Mouse (Mus musculus): ENCODE results near the gene Il17rc. TPM values are rescaled to one million over a fixed set of nuclear protein-coding genes. Genes with fewer than 3 reads are reported as not detected.

Il17rc gene
- total and polyA plus RNA-seq, 2 experiments from 2014 or later: 5.2 to 9.0 TPM

DNA sequence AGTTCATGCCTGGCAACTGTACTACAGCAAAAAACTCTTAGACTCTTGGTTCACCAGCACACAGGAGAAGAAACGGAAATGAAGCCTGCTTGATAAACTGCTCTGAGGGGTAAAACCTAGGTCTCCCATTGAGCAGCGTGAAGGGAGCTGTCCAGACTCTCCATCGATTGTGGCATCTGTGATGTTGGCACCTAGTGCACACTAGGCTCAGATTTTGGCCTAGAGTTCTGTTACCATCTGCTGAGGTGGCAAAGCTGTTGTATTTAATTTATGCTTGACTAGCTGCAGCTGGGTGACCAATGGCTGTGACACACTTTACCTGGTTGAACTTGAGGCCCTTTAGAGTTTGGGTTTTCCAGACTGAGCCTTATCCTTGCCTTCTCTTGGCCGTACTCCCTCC is 23.6 kb upstream of the Il17rc start:
- 72% methylated on average over 4 of the region's 4 CpGs for WGBS
- Histone ChIP-seq H3K27ac (no peak overlapping the region), H3K9ac (replicated peaks; ENCODE audit: low read length) (no peak overlapping the region), H3K4me3 (ENCODE audit: low read length) (no peak overlapping the region), H3K9me3 (ENCODE audit: low read length) (no peaks in the 10 kb centered on the region), H3K4me1 (ENCODE audit: insufficient read depth, low read length) (0 out of 2 replicates have a peak, but pooled peaks cover 3% of the 10 kb centered on the region), H3K4me2 (ENCODE audit: low read depth, low read length) (no peak overlapping the region), H3K27me3 (ENCODE audit: insufficient read depth, low read length) (no peaks in the 10 kb centered on the region), H3K36me3 (ENCODE audit: insufficient read depth, low read length) (peaks cover 10% of the 10 kb centered on the region; the same call in 1 of the 2 replicates)
- ATAC-seq (0 out of 2 replicates have a peak, but pooled peaks have one; percentile 44), DNase-seq (ENCODE audit: low spot score) (peak; percentile 75)
- no peak for TF ChIP-seq CTCF (IDR thresholded peaks at IDR 0.05; ENCODE audit: low read depth)

DNA sequence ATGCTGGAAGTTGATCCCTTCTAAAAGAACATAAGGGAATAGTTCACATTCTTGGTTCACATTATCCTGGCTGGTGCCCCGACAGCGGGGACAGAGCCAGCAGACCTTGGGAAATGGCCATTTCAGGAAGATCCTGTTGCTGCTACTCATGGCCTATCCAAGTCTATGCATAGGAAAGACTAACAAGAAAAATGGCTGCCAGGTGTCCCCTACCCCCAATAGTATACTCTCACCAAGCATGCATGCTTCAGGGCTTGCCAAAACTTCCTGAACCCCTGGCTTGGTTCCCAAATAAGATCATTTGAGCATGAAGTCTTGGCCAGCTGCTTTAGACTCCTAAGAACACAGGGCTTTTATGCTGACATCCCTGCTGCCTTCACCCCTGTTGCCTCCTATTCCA is 19.4 kb upstream of the Il17rc start:
- H3K9me3 ChIP-seq (ENCODE audit: low read length): no peaks in the 10 kb centered on the region
- H3K9ac ChIP-seq (replicated peaks; ENCODE audit: low read length): 0 out of 2 replicates have a peak overlapping the region, but pooled peaks have one; percentile 0
- H3K27me3 ChIP-seq (ENCODE audit: insufficient read depth, low read length): no peaks in the 10 kb centered on the region
- TF ChIP-seq CTCF (IDR thresholded peaks at IDR 0.05; ENCODE audit: low read depth): no peak
- no peak overlapping the region for H3K4me2 ChIP-seq (ENCODE audit: low read depth, low read length)
- H3K36me3 ChIP-seq (ENCODE audit: insufficient read depth, low read length): peaks cover 9% of the 10 kb centered on the region; the same call in 1 of the 2 replicates
- ATAC-seq: no peak
- WGBS: 52% methylated on average over 2 of the region's 2 CpGs
- no peaks in the 10 kb centered on the region for H3K4me1 ChIP-seq (ENCODE audit: insufficient read depth, low read length)
- DNase-seq (ENCODE audit: low spot score): peak; percentile 76
- no peak overlapping the region for H3K4me3 ChIP-seq (ENCODE audit: low read length)
- H3K27ac ChIP-seq: no peak overlapping the region

DNA sequence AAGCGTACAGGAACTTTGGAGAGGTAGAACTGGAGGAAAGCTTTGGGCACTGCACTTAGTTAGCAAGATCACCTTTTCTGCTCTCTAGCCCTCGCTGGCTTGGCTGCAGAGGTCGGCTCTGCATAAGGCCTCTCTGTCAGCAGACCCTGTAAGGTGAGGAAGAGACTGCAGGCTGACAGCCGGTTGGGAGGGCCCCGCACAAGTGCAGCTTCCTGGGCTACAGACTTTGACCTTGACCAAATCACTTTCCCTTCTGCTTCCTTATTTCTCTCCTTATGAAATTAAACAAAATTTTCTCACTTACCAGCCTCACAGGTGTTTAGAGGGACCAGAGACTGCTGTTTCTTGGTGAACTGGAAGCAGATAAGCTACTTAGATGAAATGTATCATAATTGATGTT is 16.2 kb upstream of the Il17rc start:
- WGBS: 74% methylated on average over 5 of the region's 5 CpGs
- Histone ChIP-seq H3K4me3 (ENCODE audit: low read length) (no peak overlapping the region), H3K27me3 (ENCODE audit: insufficient read depth, low read length) (0 out of 2 replicates have a peak, but pooled peaks cover 3% of the 10 kb centered on the region), H3K36me3 (ENCODE audit: insufficient read depth, low read length) (no peaks in the 10 kb centered on the region), H3K9me3 (ENCODE audit: low read length) (no peaks in the 10 kb centered on the region), H3K9ac (replicated peaks; ENCODE audit: low read length) (no peak overlapping the region), H3K27ac (no peak overlapping the region), H3K4me2 (ENCODE audit: low read depth, low read length) (no peak overlapping the region), H3K4me1 (ENCODE audit: insufficient read depth, low read length) (no peaks in the 10 kb centered on the region)
- no peak for ATAC-seq
- TF ChIP-seq CTCF (IDR thresholded peaks at IDR 0.05; ENCODE audit: low read depth): no peak
- no peak for DNase-seq (ENCODE audit: low spot score)

DNA sequence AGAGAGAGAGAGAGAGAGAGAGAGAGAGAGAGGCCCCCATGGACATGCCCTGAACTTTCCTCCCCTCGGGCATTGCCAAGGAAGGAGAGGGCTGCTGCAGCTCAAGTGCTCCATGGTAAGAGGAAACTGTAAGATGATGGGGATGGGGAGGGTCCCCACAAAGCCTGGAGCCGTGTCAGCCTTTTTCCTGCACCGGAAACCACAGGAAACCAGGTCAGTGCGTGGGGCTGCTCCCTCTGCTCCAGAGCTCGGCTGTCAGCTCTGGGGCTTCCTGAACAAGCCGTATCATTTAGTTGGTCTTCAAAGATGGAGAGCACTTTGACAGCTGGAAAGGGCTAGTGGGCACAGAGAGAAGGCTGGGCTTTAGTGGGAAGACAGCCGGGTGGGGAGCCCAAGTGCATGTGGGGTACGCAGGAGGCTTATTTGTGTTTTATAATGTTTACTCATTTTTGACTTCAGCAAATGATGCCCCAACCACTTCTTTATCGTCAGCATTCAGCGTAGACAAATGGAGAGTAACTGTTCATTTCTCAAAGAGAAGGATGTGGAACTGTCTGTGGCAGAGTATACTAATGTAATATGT is 13.2 kb upstream of the Il17rc start, which contains the start of gene Il17re:
Il17re (plus strand) TSS at position 533 of the 583 bp plus-strand sequence.
- 75% methylated on average over 10 of the region's 10 CpGs for WGBS
- Histone ChIP-seq H3K9me3 (ENCODE audit: low read length) (no peaks in the 10 kb centered on the region), H3K27ac (no peak within 1 kb of the TSS), H3K36me3 (ENCODE audit: insufficient read depth, low read length) (no peaks in the 10 kb centered on the region), H3K4me2 (ENCODE audit: low read depth, low read length) (no peak within 1 kb of the TSS), H3K4me1 (ENCODE audit: insufficient read depth, low read length) (no peaks in the 10 kb centered on the region), H3K27me3 (ENCODE audit: insufficient read depth, low read length) (0 out of 2 replicates have a peak, but pooled peaks cover 3% of the 10 kb centered on the region), H3K4me3 (ENCODE audit: low read length) (no peak within 1 kb of the TSS), H3K9ac (replicated peaks; ENCODE audit: low read length) (no peak within 1 kb of the TSS)
- DNase-seq (ENCODE audit: low spot score) (no peak), ATAC-seq (no peak)
- TF ChIP-seq CTCF (IDR thresholded peaks at IDR 0.05; ENCODE audit: low read depth): no peak

DNA sequence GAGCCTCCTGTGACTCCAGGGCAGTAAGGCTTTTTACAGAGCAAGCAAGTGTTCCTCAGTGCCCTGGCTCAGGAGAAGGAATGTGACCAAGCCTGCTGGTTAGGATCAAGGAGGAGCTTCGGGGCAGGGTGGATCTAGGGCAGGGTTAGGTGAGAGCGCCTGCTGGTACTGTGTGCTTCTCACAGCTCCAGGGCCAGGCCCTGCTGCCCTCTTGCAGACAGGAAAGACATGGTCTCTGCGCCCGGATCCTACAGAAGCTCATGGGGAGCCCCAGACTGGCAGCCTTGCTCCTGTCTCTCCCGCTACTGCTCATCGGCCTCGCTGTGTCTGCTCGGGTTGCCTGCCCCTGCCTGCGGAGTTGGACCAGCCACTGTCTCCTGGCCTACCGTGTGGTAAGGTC is 12.6 kb upstream of the Il17rc start:
- no peaks in the 10 kb centered on the region for H3K4me1 ChIP-seq (ENCODE audit: insufficient read depth, low read length)
- no peak for TF ChIP-seq CTCF (IDR thresholded peaks at IDR 0.05; ENCODE audit: low read depth)
- ATAC-seq: no peak

DNA sequence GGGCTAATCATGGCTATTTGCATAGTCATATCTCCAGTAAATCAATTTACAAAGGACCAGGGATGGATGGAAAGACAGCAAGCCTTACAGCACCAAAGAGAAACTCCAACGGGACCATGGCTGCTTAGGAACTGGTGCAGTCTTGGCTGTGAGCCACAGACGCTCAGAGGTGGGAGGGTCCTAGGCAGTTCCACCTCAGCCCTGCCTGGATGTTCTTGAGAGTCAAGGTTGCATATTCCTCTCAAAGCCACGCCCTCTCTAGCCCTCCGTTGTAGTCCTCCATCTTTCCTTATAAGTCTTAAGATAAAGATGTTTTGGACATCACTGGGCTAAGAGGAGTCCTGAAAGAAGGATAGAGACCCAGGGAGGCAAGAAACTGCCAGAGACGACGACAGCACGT is 7.2 kb upstream of the Il17rc start:
- WGBS: 67% methylated on average over 7 of the region's 7 CpGs

More for the DNA sequence above, 12.6 kb upstream of the Il17rc start:
- no peak overlapping the region for H3K4me2 ChIP-seq (ENCODE audit: low read depth, low read length)
- H3K4me3 ChIP-seq (ENCODE audit: low read length): no peak overlapping the region
- no peak overlapping the region for H3K9ac ChIP-seq (replicated peaks; ENCODE audit: low read length)
- WGBS: 64% methylated on average over 10 of the region's 10 CpGs
- H3K27me3 ChIP-seq (ENCODE audit: insufficient read depth, low read length): 0 out of 2 replicates have a peak, but pooled peaks cover 3% of the 10 kb centered on the region
- no peaks in the 10 kb centered on the region for H3K9me3 ChIP-seq (ENCODE audit: low read length)
- H3K36me3 ChIP-seq (ENCODE audit: insufficient read depth, low read length): no peaks in the 10 kb centered on the region
- DNase-seq (ENCODE audit: low spot score): no peak
- H3K27ac ChIP-seq: no peak overlapping the region

DNA sequence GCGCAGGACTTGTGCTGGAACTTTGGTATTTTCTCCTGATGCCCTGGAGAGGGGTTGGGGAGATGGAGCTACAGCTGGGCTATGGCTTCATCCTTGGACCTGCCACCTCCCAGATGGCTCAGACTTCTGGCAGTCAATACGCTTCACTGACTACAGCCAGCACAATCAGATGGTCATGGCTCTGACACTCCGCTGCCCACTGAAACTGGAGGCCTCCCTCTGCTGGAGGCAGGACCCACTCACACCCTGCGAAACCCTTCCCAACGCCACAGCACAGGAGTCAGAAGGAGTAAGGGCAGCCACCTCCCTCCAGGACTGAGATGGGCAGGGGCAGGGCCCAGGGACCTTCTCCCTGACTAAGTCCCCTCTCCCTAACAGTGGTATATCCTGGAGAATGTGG is 5.6 kb upstream of the Il17rc start:
- no peak overlapping the region for H3K4me2 ChIP-seq (ENCODE audit: low read depth, low read length)
- TF ChIP-seq CTCF (IDR thresholded peaks at IDR 0.05; ENCODE audit: low read depth): peak; percentile 80
- no peak overlapping the region for H3K9ac ChIP-seq (replicated peaks; ENCODE audit: low read length)
- WGBS: 45% methylated on average over 5 of the region's 5 CpGs
- H3K4me3 ChIP-seq (ENCODE audit: low read length): no peak overlapping the region
- no peaks in the 10 kb centered on the region; the same call in 1 of the 2 replicates for H3K27me3 ChIP-seq (ENCODE audit: insufficient read depth, low read length)
- no peaks in the 10 kb centered on the region for H3K36me3 ChIP-seq (ENCODE audit: insufficient read depth, low read length)
- peak; percentile 79 for DNase-seq (ENCODE audit: low spot score)
- ATAC-seq: peak; percentile 66
- no peak overlapping the region for H3K27ac ChIP-seq
- no peaks in the 10 kb centered on the region for H3K9me3 ChIP-seq (ENCODE audit: low read length)
- H3K4me1 ChIP-seq (ENCODE audit: insufficient read depth, low read length): peaks cover 9% of the 10 kb centered on the region; the same call in 1 of the 2 replicates

More for the DNA sequence above, 7.2 kb upstream of the Il17rc start:
- Histone ChIP-seq H3K9me3 (ENCODE audit: low read length) (no peaks in the 10 kb centered on the region), H3K4me2 (ENCODE audit: low read depth, low read length) (no peak overlapping the region), H3K27ac (no peak overlapping the region), H3K36me3 (ENCODE audit: insufficient read depth, low read length) (no peaks in the 10 kb centered on the region), H3K27me3 (ENCODE audit: insufficient read depth, low read length) (0 out of 2 replicates have a peak, but pooled peaks cover 3% of the 10 kb centered on the region), H3K4me1 (ENCODE audit: insufficient read depth, low read length) (peaks cover 4% of the 10 kb centered on the region; the same call in 1 of the 2 replicates), H3K4me3 (ENCODE audit: low read length) (no peak overlapping the region), H3K9ac (replicated peaks; ENCODE audit: low read length) (no peak overlapping the region)
- no peak for ATAC-seq
- TF ChIP-seq CTCF (IDR thresholded peaks at IDR 0.05; ENCODE audit: low read depth): no peak
- DNase-seq (ENCODE audit: low spot score): no peak

Data from hindbrain, postnatal 0 days (tissue).